Comparison of ENCODE assay signal across 10 mouse cellular contexts in genomic region chr11:113803321-113803941, GRCm38 (mm10). TPM values are rescaled to one million over a fixed set of nuclear protein-coding genes. Genes with fewer than 3 reads are reported as not detected.
DNase-seq lines count a peak whose midpoint lies in the region; TF ChIP-seq lines count a peak whose summit lies in the region.
"Had no signal": no experiment of that assay in that cellular context is flagged by ENCODE, and none has a peak within 500 bp of the region (broad histone marks: within the 10 kb centered on the region; RNA-seq: fewer than 3 reads in every experiment).

No protein-coding gene starts in this region.

- peak overlapping the region; percentile 73; the same call in 1 of the 2 replicates for H3K27ac ChIP-seq in heart, embryonic 10.5 days
- no peak overlapping the region for H3K27ac ChIP-seq in ES-E14 (ENCODE audit: insufficient read depth, low read depth, low read length, poor library complexity, severe bottlenecking)

- no peaks in the 10 kb centered on the region for H3K9me3 ChIP-seq in heart, embryonic 10.5 days
- H3K9me3 ChIP-seq in ES-E14 (ENCODE audit: control insufficient read depth, insufficient read depth, low read depth, low read length), result no peaks in the 10 kb centered on the region

- 57% methylated on average over 9 of the region's 9 CpGs for WGBS in heart, embryonic 10.5 days

- H3K4me3 ChIP-seq in heart, embryonic 10.5 days, result no peak overlapping the region
- no peak overlapping the region for H3K4me3 ChIP-seq in ES-E14 (ENCODE audit: insufficient read depth in 1 of 2, low read depth in 1 of 2, low read length in 2 of 2, poor library complexity in 1 of 2, severe bottlenecking in 1 of 2)
- H3K4me3 ChIP-seq: myocyte had no signal

- DNase-seq in heart, embryonic 10.5 days (ENCODE audit: low spot score), result no peak
- DNase-seq in heart, adult 18-20 months, result no peak
- DNase-seq in ES-E14 (ENCODE audit: low read depth, low spot score), result peak; percentile 66
- peak; percentile 20 to 51 for DNase-seq in kidney, adult 8-10 months
- DNase-seq in naive thymus-derived CD4-positive, alpha-beta T cell, adult 2 months (ENCODE audit: low read depth), result peak; percentile 75
- no peak for DNase-seq in right cerebral cortex, postnatal 25 days
- DNase-seq in gastrocnemius, postnatal 14 days, result no peak
- no peak for DNase-seq in layer of hippocampus, postnatal 25 days (ENCODE audit: extremely low spot score in 1 of 2, low spot score in 1 of 2)

- in situ Hi-C loops in ES-E14 (cut with MboI; ENCODE audit: low sequenced_read_pairs in 2 of 2, unreplicated experiment in 2 of 2), result no loop called here

- H3K27me3 ChIP-seq in heart, embryonic 10.5 days (ENCODE audit: insufficient read depth, poor library complexity, severe bottlenecking), result peaks cover 6% of the 10 kb centered on the region
- H3K27me3 ChIP-seq: Patski had no signal

- no peaks in the 10 kb centered on the region for H3K36me3 ChIP-seq in heart, embryonic 10.5 days
- H3K36me3 ChIP-seq in ES-E14 (ENCODE audit: control insufficient read depth, insufficient read depth, low read length, poor library complexity, severe bottlenecking), result no peaks in the 10 kb centered on the region

- peaks cover 77% of the 10 kb centered on the region for H3K4me1 ChIP-seq in heart, embryonic 10.5 days
- peaks cover 0 to 19% of the 10 kb centered on the region in 2 experiments; a peak in 2 of 4 replicates for H3K4me1 ChIP-seq in ES-E14 (ENCODE audit: control insufficient read depth in 2 of 2, insufficient read depth in 2 of 2, low read length in 2 of 2, poor library complexity in 1 of 2)

- no peak overlapping the region for H3K9ac ChIP-seq in ES-E14 (ENCODE audit: insufficient read depth, low read depth, low read length, poor library complexity, severe bottlenecking)

- intact Hi-C loops in gastrocnemius, postnatal 14 days (cut with DNase I; ENCODE audit: low total_unique reads), result no loop called here

TF ChIP-seq in ES-E14, 5 proteins besides CTCF, POLR2A, EP300 and RAD21:
- TF ChIP-seq CHD2 (IDR thresholded peaks at IDR 0.05; ENCODE audit: low read depth, low read length) (peak; percentile 92), HCFC1 (IDR thresholded peaks at IDR 0.05; ENCODE audit: borderline replicate concordance, insufficient read depth, low read length) (no peak), ZNF384 (IDR thresholded peaks at IDR 0.05; ENCODE audit: low read depth, low read length) (no peak), MAFK (IDR thresholded peaks at IDR 0.05; ENCODE audit: insufficient read depth, low read depth, low read length) (no peak), ZC3H11A (IDR thresholded peaks at IDR 0.05; ENCODE audit: borderline replicate concordance, low read depth, low read length) (no peak)
TF ChIP-seq in ES-E14: peak in this region for 1.

RNA-seq across cellular contexts. Expression of gene Cdc42ep4, which starts 51.8 kb away (rescaled TPM):
- polyA plus RNA-seq in heart, embryonic 10.5 days (2016; fragmentation: Nextera tagmentation; extraction: Ambion mirVana), result 30.4 and 45.4 TPM in 2 replicates
- total RNA-seq in heart, adult 18-20 months (2021), result 10 to 100 TPM; 19.1 to 23.8 TPM
- total RNA-seq in ES-E14 (2012; rRNA removed), result 17.8 and 20.7 TPM in 2 replicates
- total RNA-seq in gastrocnemius, postnatal 14 days (2021), result 10 to 100 TPM; 15.7 to 16.2 TPM
- total RNA-seq in layer of hippocampus, postnatal 25 days (2021), result 10 to 100 TPM; 41.4 to 41.8 TPM

Comparison
In these comparisons a context has a peak if more than half of its experiments do, and no peak if none do; other contexts are left out.
1. DNase-seq: peak in ES-E14 (single experiment), kidney, adult 8-10 months (2 of 2) and naive thymus-derived CD4-positive, alpha-beta T cell, adult 2 months (single experiment); none in heart, embryonic 10.5 days (single experiment), heart, adult 18-20 months (0 of 2), right cerebral cortex, postnatal 25 days (single experiment), gastrocnemius, postnatal 14 days (single experiment) and layer of hippocampus, postnatal 25 days (0 of 2).